Mouse (Mus musculus) heart, postnatal 0 days (tissue): ENCODE results near the gene Zbtb11. TPM values are rescaled to one million over a fixed set of nuclear protein-coding genes. Genes with fewer than 3 reads are reported as not detected.

ENCODE experiments used
- ATAC-seq: fragments of 200-750 bp; cut with Nextera tagmentation; 2 replicates; pipeline ENCODE4 v1.8.0; 2017; ENCODE audit warnings: low read depth, moderate number of reproducible peaks, moderate library complexity; ENCODE audit not compliant: insufficient read depth
- DNase-seq: peaks from one replicate; pipeline ENCODE4 v3.0.0-alpha.2; 2016; ENCODE audit warnings: low spot score
- H3K27ac ChIP-seq: fragments of 300-500 bp; sonication (generic); 2 replicates; pipeline ENCODE4 v1.5.1; 2014; ENCODE audit warnings: low read depth, mild to moderate bottlenecking
- H3K27me3 ChIP-seq: fragments of 300-500 bp; sonication (generic); 2 replicates; pipeline ENCODE4 v1.6.1; 2014; ENCODE audit warnings: low read length, mixed read lengths; ENCODE audit not compliant: control insufficient read depth, insufficient read depth
- H3K36me3 ChIP-seq: fragments of 300-500 bp; sonication (generic); replicated peaks from 2 replicates; pipeline ENCODE4 v1.6.1; 2014; ENCODE audit warnings: low read length, mixed read lengths; ENCODE audit not compliant: control insufficient read depth, insufficient read depth
- H3K4me1 ChIP-seq: fragments of 300-500 bp; sonication (generic); 2 replicates; pipeline ENCODE4 v1.6.1; 2014; ENCODE audit warnings: antibody characterized with exemption; ENCODE audit not compliant: control insufficient read depth, insufficient read depth
- H3K4me2 ChIP-seq: fragments of 300-500 bp; sonication (generic); 2 replicates; pipeline ENCODE4 v1.6.1; 2014; ENCODE audit warnings: low read depth, mild to moderate bottlenecking, low read length, moderate library complexity
- H3K4me3 ChIP-seq: fragments of 300-500 bp; sonication (generic); 2 replicates; pipeline ENCODE4 v1.5.1; 2014; ENCODE audit warnings: low read depth, low read length
- H3K9ac ChIP-seq: fragments of 300-500 bp; sonication (generic); replicated peaks from 2 replicates; pipeline ENCODE4 v1.6.1; 2014; ENCODE audit warnings: low read depth, low read length, mixed read lengths
- H3K9me3 ChIP-seq: fragments of 300-500 bp; sonication (generic); replicated peaks from 2 replicates; pipeline ENCODE4 v1.6.1; 2016; ENCODE audit warnings: low read length; ENCODE audit not compliant: control insufficient read depth
- CTCF ChIP-seq: IDR thresholded peaks from 2 replicates; pipeline ENCODE4 v1.5.1; 2016; ENCODE audit warnings: antibody characterized with exemption, control low read depth, low read depth
- EP300 ChIP-seq: IDR thresholded peaks from 2 replicates; pipeline ENCODE4 v1.6.1; 2016; ENCODE audit warnings: antibody characterized with exemption, low read depth
- WGBS: fragments of 180-500 bp; shearing (Covaris S2); extraction: QIAGEN DNeasy Blood & Tissue Kit; methylation state at CpG from one replicate; pipeline ENCODE4 v1.1.7; 2014; 5-methylcytosine and 5-hydroxymethylcytosine counted together
- polyA plus RNA-seq: library from polyadenylated mRNA; unstranded; fragments of >200 nt; fragmentation: Nextera tagmentation; extraction: Ambion mirVana; gene quantifications from 2 replicates; pipeline ENCODE4 v1.2.1, GENCODE M21; 2015
- total RNA-seq: library from RNA; depleted of rRNA; stranded (reverse); fragments of >200 nt; gene quantifications from 2 replicates; pipeline ENCODE4 v1.2.3, GENCODE M21; 2014; ENCODE audit warnings: low replicate concordance

Gene Zbtb11
- total and polyA plus RNA-seq, 2 experiments from 2014 or later, result 6.7 to 14.5 TPM

DNA sequence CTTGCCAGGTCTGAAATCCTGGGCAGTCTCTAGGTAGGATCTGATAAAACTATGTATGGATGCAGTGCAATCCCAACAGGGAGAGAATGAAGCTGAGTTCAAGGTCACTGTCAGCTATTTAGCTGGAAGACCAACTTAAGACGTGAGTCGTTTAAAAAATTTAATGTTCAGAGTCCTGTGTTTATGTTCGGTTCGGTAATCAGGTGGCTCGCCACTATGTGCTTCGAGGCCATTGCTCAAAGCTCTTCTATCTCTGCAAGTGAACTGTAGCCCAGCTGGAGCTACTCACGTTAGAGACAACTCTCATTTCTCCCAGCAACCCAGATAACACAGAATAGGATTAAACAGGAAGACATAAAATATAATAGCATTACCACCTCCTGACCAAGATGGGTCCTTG, 40.4 kb downstream of the Zbtb11 start:
- Histone ChIP-seq H3K4me3 (no peak overlapping the region), H3K27me3 (no peaks in the 10 kb centered on the region), H3K36me3 (peaks cover 32% of the 10 kb centered on the region), H3K4me2 (no peak overlapping the region), H3K9ac (no peak overlapping the region), H3K4me1 (no peaks in the 10 kb centered on the region), H3K27ac (no peak overlapping the region), H3K9me3 (no peaks in the 10 kb centered on the region)
- DNase-seq (no peak), ATAC-seq (no peak)
- TF ChIP-seq CTCF (no peak), EP300 (no peak)
- 80% methylated on average over 7 of the region's 7 CpGs for WGBS

GRCm38 (mm10) chr16:56019660-56020059, 46.0 kb downstream of the Zbtb11 start:
- Histone ChIP-seq H3K27me3 (no peaks in the 10 kb centered on the region), H3K4me2 (no peak overlapping the region), H3K9me3 (no peaks in the 10 kb centered on the region), H3K9ac (no peak overlapping the region), H3K27ac (no peak overlapping the region), H3K4me3 (no peak overlapping the region), H3K4me1 (no peaks in the 10 kb centered on the region), H3K36me3 (peaks cover 50% of the 10 kb centered on the region)
- DNase-seq (no peak), ATAC-seq (no peak)
- WGBS, result 92% methylated on average over 7 of the region's 7 CpGs
- TF ChIP-seq EP300 (no peak), CTCF (no peak)

GRCm38 (mm10) chr16:56027854-56028629, 54.4 kb downstream of the Zbtb11 start:
- 25% methylated on average over 12 of the region's 12 CpGs for WGBS
- peaks cover 26% of the 10 kb centered on the region for H3K4me1 ChIP-seq
- H3K36me3 ChIP-seq, result peaks cover 12% of the 10 kb centered on the region; the same call in 1 of the 2 replicates
- peak overlapping the region; percentile 76 for H3K4me3 ChIP-seq
- no peaks in the 10 kb centered on the region for H3K27me3 ChIP-seq
- peak overlapping the region; percentile 78 for H3K4me2 ChIP-seq
- no peak overlapping the region for H3K27ac ChIP-seq
- no peaks in the 10 kb centered on the region for H3K9me3 ChIP-seq
- no peak for ATAC-seq
- DNase-seq, result no peak
- TF ChIP-seq CTCF (no peak), EP300 (no peak)
- H3K9ac ChIP-seq, result peak overlapping the region; percentile 87

GRCm38 (mm10) chr16:56028722-56029551, 55.3 kb downstream of the Zbtb11 start:
- Histone ChIP-seq H3K9me3 (no peaks in the 10 kb centered on the region), H3K4me2 (peak overlapping the region; percentile 78), H3K27ac (peak overlapping the region; percentile 93), H3K9ac (peak overlapping the region; percentile 87), H3K36me3 (peaks cover 16% of the 10 kb centered on the region), H3K27me3 (no peaks in the 10 kb centered on the region), H3K4me3 (peak overlapping the region; percentile 76), H3K4me1 (peaks cover 26% of the 10 kb centered on the region)
- under 1% methylated on average over 61 of the region's 62 CpGs for WGBS
- ATAC-seq (peak; percentile 81), DNase-seq (peak; percentile 56)
- no peak for TF ChIP-seq EP300
- TF ChIP-seq CTCF, result no peak

- peak; percentile 84; the same call in 1 of the 2 replicates for TF ChIP-seq EP300
- TF ChIP-seq CTCF, result no peak
- H3K4me1 ChIP-seq, result peaks cover 26% of the 10 kb centered on the region
- H3K4me2 ChIP-seq, result peak within 1 kb of the TSS; percentile 78
- H3K4me3 ChIP-seq, result peak within 1 kb of the TSS; percentile 76
- WGBS, result under 1% methylated on average over 39 of the region's 39 CpGs
- H3K27me3 ChIP-seq, result no peaks in the 10 kb centered on the region
- H3K9ac ChIP-seq, result peak within 1 kb of the TSS; percentile 87
- peak; percentile 99 for ATAC-seq
- DNase-seq, result peak; percentile 97
- H3K9me3 ChIP-seq, result no peaks in the 10 kb centered on the region
- H3K36me3 ChIP-seq, result peaks cover 22% of the 10 kb centered on the region
- H3K27ac ChIP-seq, result peak within 1 kb of the TSS; percentile 93
Observed at GRCm38 (mm10) chr16:56029661-56030082, 56.0 kb downstream of the Zbtb11 start, which contains the start of gene Pcnp. TSS of gene Pcnp (minus strand) at chr16:56029739.
